Mouse (Mus musculus) embryonic facial prominence, embryonic 11.5 days (tissue): Measurements from ENCODE around the gene Tet3. TPM values are rescaled to one million over a fixed set of nuclear protein-coding genes. Genes with fewer than 3 reads are reported as not detected.

Source experiments
- ATAC-seq: fragments of 200-750 bp; cut with Nextera tagmentation; replicated peaks from 2 replicates; pipeline ENCODE4 v1.8.0; 2017; ENCODE audit warnings: low read depth; ENCODE audit not compliant: insufficient number of reproducible peaks, low FRiP score, low TSS enrichment
- DNase-seq: peaks from one replicate; pipeline ENCODE4 v3.0.0-alpha.2; 2015; ENCODE audit warnings: low spot score
- H3K27ac ChIP-seq: fragments of 300-500 bp; sonication (generic); replicated peaks from 2 replicates; pipeline ENCODE4 v1.5.1; 2014; ENCODE audit warnings: mild to moderate bottlenecking, low read depth, low read length, control low read depth
- H3K27me3 ChIP-seq: fragments of 300-500 bp; sonication (generic); 2 replicates; pipeline ENCODE4 v1.6.1; 2014; ENCODE audit warnings: mild to moderate bottlenecking, low read length, moderate library complexity, mixed read lengths; ENCODE audit not compliant: control insufficient read depth, insufficient read depth
- H3K36me3 ChIP-seq: fragments of 300-500 bp; sonication (generic); replicated peaks from 2 replicates; pipeline ENCODE4 v1.6.1; 2014; ENCODE audit warnings: low read depth, mild to moderate bottlenecking, low read length, moderate library complexity, mixed read lengths; ENCODE audit not compliant: control insufficient read depth, insufficient read depth
- H3K4me1 ChIP-seq: fragments of 300-500 bp; sonication (generic); 2 replicates; pipeline ENCODE4 v1.6.1; 2014; ENCODE audit warnings: low read length, mixed read lengths; ENCODE audit not compliant: control insufficient read depth, insufficient read depth
- H3K4me2 ChIP-seq: fragments of 300-500 bp; sonication (generic); 2 replicates; pipeline ENCODE4 v1.6.1; 2014; ENCODE audit warnings: low read depth, mild to moderate bottlenecking, control low read depth, low read length, moderate library complexity
- H3K4me3 ChIP-seq: fragments of 300-500 bp; sonication (generic); 2 replicates; pipeline ENCODE4 v1.5.1; 2014; ENCODE audit warnings: low read depth, low read length, control low read depth
- H3K9ac ChIP-seq: fragments of 300-500 bp; sonication (generic); replicated peaks from 2 replicates; pipeline ENCODE4 v1.6.1; 2014; ENCODE audit warnings: mild to moderate bottlenecking, control low read depth, low read length
- H3K9me3 ChIP-seq: fragments of 300-500 bp; sonication (generic); replicated peaks from 2 replicates; pipeline ENCODE4 v1.6.1; 2016; ENCODE audit warnings: mild to moderate bottlenecking, low read length, inconsistent platforms, mixed read lengths; ENCODE audit not compliant: control insufficient read depth
- WGBS: fragments of 180-500 bp; shearing (Covaris S2); extraction: QIAGEN DNeasy Blood & Tissue Kit; methylation state at CpG from one replicate; pipeline ENCODE4 v1.1.7; 2014; 5-methylcytosine and 5-hydroxymethylcytosine counted together
- polyA plus RNA-seq: library from polyadenylated mRNA; unstranded; fragments of >200 nt; fragmentation: Nextera tagmentation; extraction: Ambion mirVana; gene quantifications from 2 replicates; pipeline ENCODE4 v1.2.1, GENCODE M21; 2014

Gene Tet3
- polyA plus RNA-seq, 1 experiment from 2014 or later = 24.3 TPM

- WGBS = 95% methylated on average over 8 of the region's 8 CpGs
Measured at GRCm38 (mm10) chr6:83403481-83403880, 55.4 kb downstream of the Tet3 start.

GRCm38 (mm10) chr6:83399790-83400189 lies 59.1 kb downstream of the Tet3 start:
- no peak for ATAC-seq
- no peaks in the 10 kb centered on the region for H3K9me3 ChIP-seq
- no peak overlapping the region for H3K4me2 ChIP-seq
- H3K9ac ChIP-seq = no peak overlapping the region
- DNase-seq = no peak
- H3K36me3 ChIP-seq = peaks cover 37% of the 10 kb centered on the region
- 85% methylated on average over 3 of the region's 3 CpGs for WGBS
- H3K4me1 ChIP-seq = no peaks in the 10 kb centered on the region
- no peak overlapping the region for H3K4me3 ChIP-seq
- H3K27ac ChIP-seq = no peak overlapping the region
- H3K27me3 ChIP-seq = no peaks in the 10 kb centered on the region

More at GRCm38 (mm10) chr6:83403481-83403880, 55.4 kb downstream of the Tet3 start:
- DNase-seq (no peak), ATAC-seq (no peak)
- Histone ChIP-seq H3K4me3 (no peak overlapping the region), H3K9me3 (no peaks in the 10 kb centered on the region), H3K27me3 (no peaks in the 10 kb centered on the region), H3K4me1 (no peaks in the 10 kb centered on the region), H3K36me3 (peaks cover 30% of the 10 kb centered on the region), H3K4me2 (no peak overlapping the region), H3K27ac (no peak overlapping the region), H3K9ac (no peak overlapping the region)

GRCm38 (mm10) chr6:83397728-83398127 lies 61.2 kb downstream of the Tet3 start:
- ATAC-seq (no peak; the same call in 1 of the 2 replicates), DNase-seq (no peak)
- Histone ChIP-seq H3K9me3 (no peaks in the 10 kb centered on the region), H3K27me3 (no peaks in the 10 kb centered on the region), H3K36me3 (peaks cover 22% of the 10 kb centered on the region), H3K9ac (no peak overlapping the region), H3K4me3 (no peak overlapping the region), H3K4me2 (no peak overlapping the region), H3K27ac (no peak overlapping the region), H3K4me1 (no peaks in the 10 kb centered on the region)
- WGBS = 86% methylated on average over 8 of the region's 8 CpGs

- Histone ChIP-seq H3K27ac (no peak overlapping the region), H3K27me3 (no peaks in the 10 kb centered on the region), H3K9me3 (no peaks in the 10 kb centered on the region), H3K4me3 (no peak overlapping the region), H3K9ac (no peak overlapping the region), H3K36me3 (peaks cover 13% of the 10 kb centered on the region), H3K4me1 (no peaks in the 10 kb centered on the region), H3K4me2 (no peak overlapping the region)
- DNase-seq = no peak
- no peak for ATAC-seq
- 93% methylated on average over 2 of the region's 2 CpGs for WGBS
Measured at GRCm38 (mm10) chr6:83396711-83397110, 62.2 kb downstream of the Tet3 start.

GRCm38 (mm10) chr6:83395544-83396229 lies 63.2 kb downstream of the Tet3 start:
- no peak overlapping the region for H3K9ac ChIP-seq
- H3K4me1 ChIP-seq = no peaks in the 10 kb centered on the region
- H3K27ac ChIP-seq = no peak overlapping the region
- DNase-seq (no peak), ATAC-seq (no peak)
- no peak overlapping the region for H3K4me3 ChIP-seq
- H3K36me3 ChIP-seq = peaks cover 10% of the 10 kb centered on the region
- no peaks in the 10 kb centered on the region for H3K9me3 ChIP-seq
- 94% methylated on average over 15 of the region's 15 CpGs for WGBS
- no peak overlapping the region for H3K4me2 ChIP-seq
- no peaks in the 10 kb centered on the region for H3K27me3 ChIP-seq

GRCm38 (mm10) chr6:83394122-83394521 lies 64.8 kb downstream of the Tet3 start:
- ATAC-seq (no peak), DNase-seq (no peak)
- Histone ChIP-seq H3K4me1 (no peaks in the 10 kb centered on the region), H3K9ac (no peak overlapping the region), H3K4me2 (no peak overlapping the region), H3K27me3 (no peaks in the 10 kb centered on the region), H3K4me3 (no peak overlapping the region), H3K36me3 (peaks cover 10% of the 10 kb centered on the region), H3K27ac (no peak overlapping the region), H3K9me3 (no peaks in the 10 kb centered on the region)
- 96% methylated on average over 4 of the region's 4 CpGs for WGBS

GRCm38 (mm10) chr6:83392166-83392780 lies 66.6 kb downstream of the Tet3 start:
- Histone ChIP-seq H3K9ac (no peak overlapping the region), H3K4me2 (no peak overlapping the region), H3K27ac (no peak overlapping the region), H3K4me1 (no peaks in the 10 kb centered on the region), H3K36me3 (peaks cover 8% of the 10 kb centered on the region), H3K4me3 (no peak overlapping the region), H3K9me3 (no peaks in the 10 kb centered on the region), H3K27me3 (no peaks in the 10 kb centered on the region)
- DNase-seq = no peak
- no peak for ATAC-seq
- 86% methylated on average over 8 of the region's 8 CpGs for WGBS

- ATAC-seq = no peak
- peaks cover 2% of the 10 kb centered on the region; the same call in 1 of the 2 replicates for H3K36me3 ChIP-seq
- 91% methylated on average over 9 of the region's 9 CpGs for WGBS
Measured at GRCm38 (mm10) chr6:83385569-83386090, 73.3 kb downstream of the Tet3 start.

More at GRCm38 (mm10) chr6:83385569-83386090, 73.3 kb downstream of the Tet3 start:
- H3K4me1 ChIP-seq = no peaks in the 10 kb centered on the region
- H3K9me3 ChIP-seq = no peaks in the 10 kb centered on the region
- H3K27me3 ChIP-seq = no peaks in the 10 kb centered on the region
- no peak overlapping the region for H3K4me3 ChIP-seq
- H3K4me2 ChIP-seq = no peak overlapping the region
- no peak overlapping the region for H3K27ac ChIP-seq
- H3K9ac ChIP-seq = no peak overlapping the region
- no peak for DNase-seq
